Mouse (Mus musculus): ENCODE measurements around the gene Klk11.

Gene Klk11

GRCm38 (mm10) chr7:43796355-43796754 is 22.0 kb downstream of the Klk11 start:
- DNase-seq (ENCODE audit: low spot score): no peak

- DNase-seq (ENCODE audit: low spot score): no peak
Measured at GRCm38 (mm10) chr7:43797333-43797769, 22.9 kb downstream of the Klk11 start, which contains the start of gene Klk8. Klk8 (plus strand) TSS chr7:43797577.

DNA sequence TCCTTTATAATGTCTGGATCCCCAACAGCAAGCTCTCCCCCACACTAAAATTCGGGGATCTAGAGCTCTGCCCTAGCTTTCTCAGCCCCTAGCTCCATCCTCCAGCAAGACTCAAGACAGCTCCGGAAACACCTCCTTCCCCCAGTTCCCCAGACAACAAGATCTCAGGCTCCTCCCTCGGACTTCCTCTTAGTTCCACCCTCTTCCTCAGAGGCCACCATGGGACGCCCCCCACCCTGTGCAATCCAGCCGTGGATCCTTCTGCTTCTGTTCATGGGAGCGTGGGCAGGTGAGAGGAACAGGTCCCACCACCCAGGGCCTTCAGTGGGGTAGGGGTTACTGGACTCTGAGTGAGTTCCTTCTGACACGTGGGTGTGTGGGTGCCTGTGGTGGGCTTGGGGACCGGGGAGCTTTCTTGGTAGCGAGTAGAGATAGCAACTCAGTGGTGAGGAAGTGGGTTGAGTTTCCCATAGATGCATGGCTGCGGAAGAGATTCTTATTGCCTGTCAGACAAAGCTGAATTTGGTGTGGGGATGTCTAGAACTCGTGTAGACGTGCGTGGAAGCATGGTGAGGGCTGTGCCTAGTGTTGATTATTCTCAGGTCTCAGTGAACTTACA is 23.5 kb downstream of the Klk11 start:
- DNase-seq (ENCODE audit: low spot score): no peak

DNA sequence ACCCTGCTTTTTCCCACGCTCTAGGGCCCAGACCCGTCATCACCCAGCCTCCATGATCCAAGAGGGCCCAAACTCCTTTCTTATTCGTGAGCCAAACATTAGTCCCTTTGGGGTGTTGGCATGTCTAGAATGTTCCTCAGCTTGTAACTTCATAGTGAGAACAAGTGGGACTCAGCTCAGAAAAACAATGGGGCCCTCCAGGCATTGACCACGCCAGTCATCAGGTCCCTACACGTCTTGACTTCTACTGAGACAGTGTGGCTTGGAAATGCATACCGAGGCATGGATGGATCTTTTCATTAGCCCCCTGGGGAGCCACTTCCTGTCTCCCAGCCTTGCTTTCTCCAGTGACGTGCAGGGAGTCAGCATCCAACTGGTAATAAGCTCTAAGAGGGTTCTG is 25.5 kb downstream of the Klk11 start:
- DNase-seq (ENCODE audit: low spot score): no peak

DNA sequence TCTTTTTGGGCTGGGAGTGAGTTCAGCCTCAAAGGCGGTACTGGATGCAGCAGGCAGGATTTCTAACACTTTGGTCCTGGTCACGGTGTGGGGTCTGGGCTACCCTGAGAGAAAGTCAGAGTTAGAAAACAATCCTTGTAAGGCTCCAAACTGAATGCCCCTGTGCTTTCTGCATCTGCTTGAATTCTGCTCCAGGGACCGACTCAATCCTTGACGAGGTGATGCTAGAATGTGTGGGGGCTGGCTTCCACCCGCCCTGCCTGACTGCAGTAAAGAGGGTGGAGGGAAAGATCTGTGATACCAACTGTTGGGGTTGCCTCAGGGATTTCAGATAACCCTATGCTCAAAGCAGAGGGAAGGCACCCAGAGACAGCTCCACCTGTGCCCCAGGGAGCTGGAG is 36.6 kb downstream of the Klk11 start, which contains the start of gene Klk7:
TSS of gene Klk7 (plus strand) at position 301 of the 400 bp plus-strand sequence.
- DNase-seq (ENCODE audit: low spot score): no peak

DNA sequence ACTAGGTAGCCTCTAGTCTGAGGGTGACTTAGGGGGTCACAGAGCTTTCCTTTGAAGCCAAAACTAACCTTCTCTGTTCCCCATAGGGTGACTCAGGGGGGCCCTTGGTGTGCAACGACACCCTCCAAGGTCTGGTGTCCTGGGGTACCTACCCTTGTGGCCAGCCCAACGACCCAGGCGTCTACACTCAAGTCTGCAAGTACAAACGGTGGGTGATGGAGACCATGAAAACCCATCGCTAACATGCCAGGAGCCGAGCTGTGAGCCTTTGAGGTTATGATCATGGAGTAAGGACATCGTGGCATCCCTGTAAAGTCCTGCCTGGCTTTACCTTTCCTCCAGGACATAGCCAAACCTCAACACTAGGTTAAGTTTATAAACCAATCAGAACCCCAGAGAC is 40.8 kb downstream of the Klk11 start:
- no peak for DNase-seq (ENCODE audit: low spot score)

DNA sequence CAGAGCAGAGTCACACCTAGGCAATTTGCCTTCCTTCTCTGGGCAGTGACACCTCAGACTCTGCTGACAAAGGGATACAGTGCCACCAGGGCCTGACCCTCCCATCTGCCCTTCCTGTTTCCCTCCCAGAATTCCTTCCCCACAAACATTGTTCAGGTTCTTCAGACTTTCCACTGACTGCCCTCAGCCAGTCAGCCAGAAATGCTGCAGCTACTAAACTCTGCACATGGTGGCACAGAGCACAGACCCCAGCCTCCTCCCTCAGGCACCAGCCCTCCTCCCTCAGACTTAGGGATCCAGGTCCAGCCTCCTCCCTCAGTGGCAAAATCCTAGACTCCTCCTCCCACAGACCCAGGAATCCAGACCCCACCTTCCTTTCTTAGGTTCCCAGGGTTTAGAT is 42.3 kb downstream of the Klk11 start:
- no peak for DNase-seq (ENCODE audit: low spot score)

- no peak for DNase-seq (ENCODE audit: low spot score)
Measured at GRCm38 (mm10) chr7:43821581-43821980, 47.2 kb downstream of the Klk11 start.

GRCm38 (mm10) chr7:43824199-43824598 is 49.8 kb downstream of the Klk11 start, which contains the start of gene Klk6:
Klk6 (plus strand) TSS chr7:43824499.
- DNase-seq (ENCODE audit: low spot score): no peak

DNA sequence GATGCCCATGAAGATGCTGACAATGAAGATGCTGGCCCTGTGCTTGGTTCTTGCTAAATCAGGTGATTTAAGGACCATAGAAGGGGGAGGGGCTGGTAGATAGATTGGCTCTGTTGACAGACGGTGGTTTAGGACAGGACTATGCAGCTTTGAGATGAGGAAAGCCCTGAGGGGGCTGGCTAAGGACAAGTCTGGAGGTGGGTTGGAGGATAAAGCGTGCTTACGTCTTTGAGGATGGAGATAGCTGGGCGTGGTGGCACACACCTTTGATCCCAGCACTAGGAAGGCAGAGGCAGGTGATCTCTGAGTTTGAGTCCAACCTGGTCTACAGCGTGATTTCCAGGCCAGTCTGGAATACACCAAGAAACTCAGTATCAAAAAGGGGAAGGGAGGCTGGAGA is 51.7 kb downstream of the Klk11 start:
- DNase-seq (ENCODE audit: low spot score): no peak

GRCm38 (mm10) chr7:43827706-43828105 is 53.3 kb downstream of the Klk11 start:
- DNase-seq (ENCODE audit: low spot score): no peak

Measured in adipocyte (in vitro differentiated cells).